Mouse (Mus musculus) stomach, embryonic 15.5 days (tissue): ENCODE results near the gene Pkn3. TPM values are rescaled to one million over a fixed set of nuclear protein-coding genes. Genes with fewer than 3 reads are reported as not detected.
"Not testable (repeated sequence)": the region's sequence is repeated elsewhere in the genome, so short reads cannot be mapped to it uniquely, and the experiment has no call there.

Experiments used
- ATAC-seq: fragments of 200-750 bp; cut with Nextera tagmentation; 2 replicates; pipeline ENCODE4 v1.8.0; 2017; ENCODE audit warnings: low read depth, moderate number of reproducible peaks, moderate TSS enrichment; ENCODE audit not compliant: insufficient read depth, low FRiP score
- H3K27ac ChIP-seq: fragments of 300-500 bp; sonication (generic); 2 replicates; pipeline ENCODE4 v1.5.1; 2015; ENCODE audit warnings: mild to moderate bottlenecking, inconsistent platforms
- H3K27me3 ChIP-seq: fragments of 300-500 bp; sonication (generic); replicated peaks from 2 replicates; pipeline ENCODE4 v1.6.1; 2015; ENCODE audit warnings: inconsistent platforms
- H3K36me3 ChIP-seq: fragments of 300-500 bp; sonication (generic); 2 replicates; pipeline ENCODE4 v1.6.1; 2015; ENCODE audit warnings: inconsistent platforms
- H3K4me1 ChIP-seq: fragments of 300-500 bp; sonication (generic); 2 replicates; pipeline ENCODE4 v1.6.1; 2015; ENCODE audit warnings: inconsistent platforms
- H3K4me2 ChIP-seq: fragments of 300-500 bp; sonication (generic); 2 replicates; pipeline ENCODE4 v1.6.1; 2015; ENCODE audit warnings: mild to moderate bottlenecking, inconsistent platforms
- H3K4me3 ChIP-seq: fragments of 300-500 bp; sonication (generic); replicated peaks from 2 replicates; pipeline ENCODE4 v1.5.1; 2015; ENCODE audit warnings: inconsistent platforms
- H3K9ac ChIP-seq: fragments of 300-500 bp; sonication (generic); 2 replicates; pipeline ENCODE4 v1.6.1; 2015; ENCODE audit warnings: inconsistent platforms
- H3K9me3 ChIP-seq: fragments of 300-500 bp; sonication (generic); 2 replicates; pipeline ENCODE4 v1.6.1; 2016; ENCODE audit warnings: inconsistent platforms
- WGBS: fragments of 180-500 bp; shearing (Covaris S2); methylation state at CpG from one replicate; pipeline ENCODE4 v1.1.7; 2015; 5-methylcytosine and 5-hydroxymethylcytosine counted together
- polyA plus RNA-seq: library from polyadenylated mRNA; unstranded; fragments of >200 nt; fragmentation: Nextera tagmentation; extraction: Ambion mirVana; gene quantifications from 2 replicates; pipeline ENCODE4 v1.2.1, GENCODE M21; 2015

The Pkn3 gene
- polyA plus RNA-seq, 1 experiment from 2014 or later, result 7.9 TPM

DNA sequence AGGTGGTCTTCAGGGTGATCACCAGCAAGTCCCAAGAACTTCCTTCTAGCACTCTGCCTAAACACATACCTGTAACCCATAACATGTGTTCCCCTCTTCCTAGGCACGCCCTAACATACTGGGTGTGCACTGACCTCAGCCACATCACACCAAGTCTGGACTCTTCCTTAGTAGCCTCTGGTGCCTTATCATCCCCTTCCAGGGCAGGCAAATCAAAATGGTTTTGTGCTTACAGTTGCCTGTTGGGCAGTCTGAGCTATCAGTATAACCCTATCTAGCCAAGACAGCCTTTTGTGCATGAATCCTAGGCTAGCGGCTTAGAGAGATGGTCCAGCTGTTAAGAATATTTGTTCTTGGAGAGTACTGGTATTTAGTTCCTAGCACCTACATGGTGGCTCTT is 34.0 kb downstream of the Pkn3 start:
- no peaks in the 10 kb centered on the region for H3K27me3 ChIP-seq

DNA sequence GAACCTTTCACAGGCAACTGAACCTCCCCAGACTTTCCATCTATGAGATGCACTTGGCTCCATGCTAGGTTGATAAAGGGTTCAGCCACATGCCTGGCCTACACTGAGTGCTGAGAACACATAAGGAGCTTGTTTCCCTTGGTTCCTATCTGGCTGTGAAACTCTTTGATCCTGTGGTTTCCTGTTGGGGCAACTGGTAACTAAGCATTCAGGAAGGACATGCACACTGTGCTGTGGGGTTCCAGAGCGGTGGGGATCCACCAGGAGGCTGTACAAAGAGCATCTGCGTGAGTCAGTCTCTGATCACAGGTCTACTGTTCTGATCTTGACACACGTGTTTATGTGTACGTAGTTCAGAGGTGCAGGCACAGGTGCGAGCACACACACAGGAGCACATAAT is 35.1 kb downstream of the Pkn3 start:
- no peak overlapping the region for H3K27ac ChIP-seq
- H3K4me1 ChIP-seq, result no peaks in the 10 kb centered on the region
- no peak overlapping the region for H3K4me3 ChIP-seq
- H3K9ac ChIP-seq, result no peak overlapping the region
- ATAC-seq, result no peak
- peaks cover 36% of the 10 kb centered on the region for H3K36me3 ChIP-seq
- H3K27me3 ChIP-seq, result no peaks in the 10 kb centered on the region
- no peak overlapping the region for H3K4me2 ChIP-seq
- WGBS, result 91% methylated on average over 5 of the region's 5 CpGs
- H3K9me3 ChIP-seq, result no peaks in the 10 kb centered on the region

More for the DNA sequence above, 34.0 kb downstream of the Pkn3 start:
- Histone ChIP-seq H3K27ac (no peak overlapping the region), H3K9ac (no peak overlapping the region), H3K4me1 (no peaks in the 10 kb centered on the region), H3K4me2 (no peak overlapping the region), H3K9me3 (no peaks in the 10 kb centered on the region), H3K36me3 (peaks cover 36% of the 10 kb centered on the region), H3K4me3 (no peak overlapping the region)
- WGBS, result 87% methylated on average over 2 of the region's 2 CpGs
- ATAC-seq, result peak; percentile 15; the same call in 1 of the 2 replicates

DNA sequence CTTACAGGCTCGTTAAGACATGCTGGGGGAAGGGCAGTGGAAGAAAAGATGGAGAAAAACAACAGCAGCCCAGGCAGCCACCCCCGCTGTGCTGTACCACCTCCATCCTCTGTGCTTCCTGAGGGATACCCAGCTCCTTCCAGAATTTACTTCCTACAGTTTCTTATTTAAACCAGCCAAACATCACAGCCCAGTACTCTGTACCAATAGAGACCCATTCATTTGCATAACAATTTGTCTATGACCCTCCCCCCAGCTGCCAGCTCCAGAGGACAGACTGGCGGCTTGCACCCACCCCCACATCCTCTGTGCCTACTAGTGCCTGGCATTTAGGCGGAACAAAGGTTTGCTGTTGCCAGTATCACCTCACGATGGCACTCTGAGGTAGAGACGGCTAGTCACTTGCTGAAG is 42.2 kb downstream of the Pkn3 start:
- no peaks in the 10 kb centered on the region for H3K9me3 ChIP-seq

DNA sequence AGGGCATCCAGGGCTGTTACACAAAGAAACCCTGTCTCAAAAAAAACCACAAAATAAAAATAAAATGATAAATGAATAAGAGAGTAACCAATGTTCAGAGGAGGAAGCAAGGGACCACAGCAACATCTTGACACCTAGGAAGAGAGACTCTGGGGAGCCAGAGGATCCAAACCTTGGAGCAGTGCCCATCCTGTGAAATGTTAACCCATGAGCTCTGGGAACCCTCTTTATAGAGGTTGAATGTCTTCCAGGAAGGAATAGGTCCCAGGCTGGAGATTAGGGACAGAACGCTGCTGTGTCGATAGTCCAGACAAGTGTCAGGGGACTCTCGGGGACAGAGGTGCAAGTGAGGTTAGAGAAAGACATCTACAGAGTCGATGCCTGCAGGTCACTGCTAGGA is 42.8 kb downstream of the Pkn3 start:
- H3K27ac ChIP-seq, result no peak overlapping the region
- no peak overlapping the region for H3K4me2 ChIP-seq
- H3K9ac ChIP-seq, result no peak overlapping the region
- 86% methylated on average over 4 of the region's 4 CpGs for WGBS
- peaks cover 7% of the 10 kb centered on the region for H3K4me1 ChIP-seq
- 0 out of 2 replicates have a peak, but pooled peaks cover 3% of the 10 kb centered on the region for H3K36me3 ChIP-seq
- H3K27me3 ChIP-seq, result no peaks in the 10 kb centered on the region
- H3K9me3 ChIP-seq, result no peaks in the 10 kb centered on the region
- H3K4me3 ChIP-seq, result no peak overlapping the region
- ATAC-seq, result no peak

More for the DNA sequence above, 42.2 kb downstream of the Pkn3 start:
- peaks cover 3% of the 10 kb centered on the region; the same call in 1 of the 2 replicates for H3K36me3 ChIP-seq
- ATAC-seq, result no peak
- no peaks in the 10 kb centered on the region for H3K27me3 ChIP-seq
- H3K27ac ChIP-seq, result no peak overlapping the region
- H3K9ac ChIP-seq, result no peak overlapping the region
- peaks cover 7% of the 10 kb centered on the region for H3K4me1 ChIP-seq
- no peak overlapping the region for H3K4me3 ChIP-seq
- 43% methylated on average over 6 of the region's 6 CpGs for WGBS
- no peak overlapping the region for H3K4me2 ChIP-seq

DNA sequence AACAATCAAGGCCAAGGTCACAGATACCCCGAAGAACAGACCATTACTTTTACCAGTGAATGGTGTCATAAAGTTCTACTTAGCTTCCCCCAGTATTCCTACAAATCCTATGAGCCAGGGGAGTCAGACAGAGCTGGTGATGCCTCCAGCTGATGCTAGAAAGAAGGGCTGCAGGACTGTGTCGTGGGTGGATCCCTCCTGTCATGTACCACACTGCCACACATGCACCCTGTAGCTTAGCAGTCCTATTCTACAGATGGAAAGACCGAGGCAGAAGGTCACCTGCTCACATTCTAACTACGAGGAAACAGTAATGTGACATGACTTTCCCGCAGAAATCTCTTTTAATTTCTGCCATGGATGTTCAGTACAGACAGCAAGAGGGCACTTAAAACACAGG is 45.3 kb downstream of the Pkn3 start:
- no peak overlapping the region for H3K9ac ChIP-seq
- H3K4me3 ChIP-seq, result no peak overlapping the region
- no peaks in the 10 kb centered on the region for H3K9me3 ChIP-seq
- WGBS, result 86% methylated on average over 5 of the region's 5 CpGs
- H3K4me1 ChIP-seq, result peaks cover 7% of the 10 kb centered on the region
- no peak for ATAC-seq
- no peaks in the 10 kb centered on the region for H3K27me3 ChIP-seq
- H3K36me3 ChIP-seq, result no peaks in the 10 kb centered on the region
- H3K27ac ChIP-seq, result no peak overlapping the region
- H3K4me2 ChIP-seq, result peak overlapping the region; percentile 67; the same call in 1 of the 2 replicates

DNA sequence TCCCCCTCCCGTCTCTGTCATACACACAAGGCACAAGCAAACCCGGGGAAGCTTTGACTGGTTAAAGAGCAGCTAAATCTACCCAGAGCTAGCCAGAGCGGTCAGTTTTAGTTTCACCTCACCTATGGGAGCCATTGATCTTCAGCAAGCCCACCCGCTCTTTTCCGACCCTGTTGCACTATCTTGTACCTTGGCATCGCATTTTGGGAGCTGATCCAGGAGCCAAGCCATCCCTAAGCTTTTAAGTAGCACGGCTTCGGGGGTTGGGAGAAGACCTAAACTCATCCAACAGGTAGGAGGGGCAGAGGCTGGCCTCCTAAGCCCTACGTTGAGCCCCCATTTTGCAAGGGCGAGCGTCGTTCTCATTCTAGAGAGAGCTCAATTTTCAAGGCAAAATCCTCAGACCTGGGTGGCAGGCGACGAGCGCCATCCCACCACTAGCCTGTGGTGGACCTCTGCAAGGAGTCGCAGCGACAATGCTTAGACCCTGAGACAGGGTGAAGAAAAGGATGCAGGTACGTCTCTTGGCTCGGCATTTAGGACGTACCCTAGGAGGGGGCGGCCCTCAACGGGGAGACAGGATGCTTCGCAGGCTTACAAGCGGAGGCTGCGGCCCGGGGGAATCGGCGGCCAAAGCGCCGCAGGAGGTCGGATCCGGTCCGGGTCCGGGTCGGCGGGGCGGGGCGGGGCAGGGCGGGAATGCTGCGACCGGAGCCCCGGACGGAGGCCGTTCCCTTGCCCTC is 46.4 kb downstream of the Pkn3 start:
- H3K36me3 ChIP-seq, result no peaks in the 10 kb centered on the region
- H3K4me2 ChIP-seq, result peak overlapping the region; percentile 67
- peak overlapping the region; percentile 81 for H3K4me3 ChIP-seq
- peak overlapping the region; percentile 91 for H3K9ac ChIP-seq
- ATAC-seq, result peak; percentile 64
- H3K27me3 ChIP-seq, result no peaks in the 10 kb centered on the region
- no peaks in the 10 kb centered on the region for H3K9me3 ChIP-seq
- WGBS, result under 1% methylated on average over 44 of the region's 44 CpGs
- H3K27ac ChIP-seq, result peak overlapping the region; percentile 92
- peaks cover 7% of the 10 kb centered on the region for H3K4me1 ChIP-seq

- Histone ChIP-seq H3K4me2 (peak within 1 kb of the TSS; percentile 67), H3K27ac (peak within 1 kb of the TSS; percentile 92), H3K27me3 (no peaks in the 10 kb centered on the region), H3K9ac (peak within 1 kb of the TSS; percentile 91), H3K9me3 (no peaks in the 10 kb centered on the region), H3K36me3 (no peaks in the 10 kb centered on the region), H3K4me1 (peaks cover 7% of the 10 kb centered on the region), H3K4me3 (peak within 1 kb of the TSS; percentile 81)
- ATAC-seq, result peak; percentile 98
- WGBS, result 9% methylated on average over 31 of the region's 31 CpGs
Observed at GRCm38 (mm10) chr2:30124472-30125274, 47.2 kb downstream of the Pkn3 start, which contains the start of gene Zer1. TSS of gene Zer1 (minus strand) at chr2:30124585.

DNA sequence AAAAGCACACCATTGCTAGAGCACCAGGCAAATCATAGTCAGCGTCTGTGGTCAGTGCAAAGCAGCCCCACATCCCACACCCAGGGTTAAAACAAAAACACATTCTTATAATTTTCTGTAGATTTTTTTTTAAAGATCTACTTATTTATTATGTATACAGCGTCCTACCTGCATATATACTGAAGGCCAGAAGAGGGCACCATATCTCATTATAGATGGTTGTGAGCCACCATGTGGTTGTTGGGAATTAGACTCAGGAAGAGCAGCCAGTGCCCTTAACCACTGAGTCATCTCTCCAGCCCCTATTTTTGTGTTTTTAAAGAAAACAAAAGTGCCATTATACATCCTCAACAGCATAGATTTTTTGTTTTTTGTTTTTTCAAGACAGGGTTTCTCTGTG is 51.3 kb downstream of the Pkn3 start:
- no peaks in the 10 kb centered on the region for H3K36me3 ChIP-seq
- no peak overlapping the region for H3K9ac ChIP-seq
- no peak overlapping the region for H3K4me3 ChIP-seq
- peaks cover 6% of the 10 kb centered on the region for H3K4me1 ChIP-seq
- no peak overlapping the region for H3K27ac ChIP-seq
- WGBS, result 29% methylated on average over 2 of the region's 2 CpGs
- ATAC-seq, result no peak
- H3K4me2 ChIP-seq, result no peak overlapping the region
- H3K27me3 ChIP-seq, result no peaks in the 10 kb centered on the region
- H3K9me3 ChIP-seq, result no peaks in the 10 kb centered on the region

GRCm38 (mm10) chr2:30130156-30130555 is 52.7 kb downstream of the Pkn3 start:
- H3K27ac ChIP-seq, result no peak overlapping the region
- no peak for ATAC-seq
- H3K4me2 ChIP-seq, result no peak overlapping the region
- H3K4me1 ChIP-seq, result peaks cover 16% of the 10 kb centered on the region
- no peaks in the 10 kb centered on the region for H3K9me3 ChIP-seq
- no peaks in the 10 kb centered on the region for H3K36me3 ChIP-seq
- H3K9ac ChIP-seq, result no peak overlapping the region
- no peak overlapping the region for H3K4me3 ChIP-seq
- H3K27me3 ChIP-seq, result no peaks in the 10 kb centered on the region
- 75% methylated on average over 4 of the region's 4 CpGs for WGBS

- not testable (repeated sequence) for H3K4me2 ChIP-seq, H3K27ac ChIP-seq, H3K36me3 ChIP-seq, H3K9me3 ChIP-seq, H3K9ac ChIP-seq, H3K4me3 ChIP-seq, ATAC-seq, H3K27me3 ChIP-seq
- 59% methylated on average over 5 of the region's 5 CpGs for WGBS
- peaks cover 18% of the 10 kb centered on the region for H3K4me1 ChIP-seq
Observed at GRCm38 (mm10) chr2:30131240-30131639, 53.8 kb downstream of the Pkn3 start.

DNA sequence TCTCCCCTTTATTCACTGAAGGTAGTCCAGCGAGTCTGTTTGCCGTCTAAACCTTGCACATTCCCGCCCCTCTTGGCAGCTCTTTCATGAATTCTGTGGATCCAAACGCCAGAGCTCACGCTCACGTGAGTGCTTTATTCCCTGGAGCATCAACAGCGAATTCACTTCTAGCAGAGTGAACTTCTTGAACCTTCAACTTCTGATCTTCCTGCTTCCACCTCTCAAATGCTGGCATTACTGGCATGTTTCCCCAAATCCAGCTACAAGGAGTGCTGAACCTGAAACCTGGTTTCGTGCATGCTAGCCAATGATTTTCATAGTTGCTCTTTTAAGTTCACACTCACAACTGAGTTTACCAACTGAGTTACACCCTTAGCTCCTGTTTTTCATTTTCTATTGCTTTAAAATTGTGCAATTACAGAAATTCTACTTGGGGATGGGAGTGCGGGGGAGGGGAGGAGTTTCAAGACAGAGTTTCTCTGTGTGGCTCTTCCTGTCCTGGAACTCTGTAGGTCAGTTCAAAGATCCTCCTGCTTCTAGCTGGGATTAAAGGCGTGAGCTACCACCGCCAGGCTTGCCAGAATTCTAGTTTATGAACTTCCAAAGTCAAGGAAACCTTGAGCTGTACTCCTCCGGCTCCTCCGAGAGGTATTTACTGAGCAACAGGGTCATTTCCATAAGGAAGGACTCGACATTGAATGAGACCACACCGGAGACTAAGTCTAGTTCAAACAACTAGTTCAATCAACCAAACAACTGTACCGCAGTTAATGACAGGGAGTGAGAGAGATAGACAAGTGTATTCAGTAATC is 55.5 kb downstream of the Pkn3 start:
- no peaks in the 10 kb centered on the region for H3K9me3 ChIP-seq
- peak overlapping the region; percentile 96 for H3K4me3 ChIP-seq
- ATAC-seq, result peak; percentile 47
- H3K4me2 ChIP-seq, result peak overlapping the region; percentile 87
- H3K27me3 ChIP-seq, result no peaks in the 10 kb centered on the region
- H3K27ac ChIP-seq, result peak overlapping the region; percentile 80
- H3K4me1 ChIP-seq, result peaks cover 18% of the 10 kb centered on the region
- 14% methylated on average over 16 of the region's 16 CpGs for WGBS
- H3K36me3 ChIP-seq, result peaks cover 7% of the 10 kb centered on the region; the same call in 1 of the 2 replicates
- no peak overlapping the region for H3K9ac ChIP-seq
